17 mouse cellular contexts compared by ENCODE assay signal in genomic region chr14:121359015-121359414, GRCm38 (mm10). TPM values are rescaled to one million over a fixed set of nuclear protein-coding genes. Genes with fewer than 3 reads are reported as not detected.
DNase-seq lines count a peak whose midpoint lies in the region; ATAC-seq and TF ChIP-seq lines count a peak whose summit lies in the region.
"Had no signal": no experiment of that assay in that cellular context is flagged by ENCODE, and none has a peak within 500 bp of the region (broad histone marks: within the 10 kb centered on the region; RNA-seq: fewer than 3 reads in every experiment).

No protein-coding gene starts in this region.

- no peak overlapping the region for H3K4me3 ChIP-seq in embryonic facial prominence, embryonic 14.5 days (ENCODE audit: low read depth, low read length)
- H3K4me3 ChIP-seq in embryonic facial prominence, embryonic 10.5 days = no peak overlapping the region
- H3K4me3 ChIP-seq in kidney, embryonic 15.5 days (replicated peaks) = no peak overlapping the region
- H3K4me3 ChIP-seq in liver, postnatal 0 days (ENCODE audit: low read depth, low read length) = no peak overlapping the region
- H3K4me3 ChIP-seq: hindbrain, embryonic 15.5 days had no signal

- no peak overlapping the region for H3K27ac ChIP-seq in embryonic facial prominence, embryonic 14.5 days (replicated peaks; ENCODE audit: low read depth, low read length)
- H3K27ac ChIP-seq in embryonic facial prominence, embryonic 10.5 days (replicated peaks) = no peak overlapping the region
- H3K27ac ChIP-seq in kidney, embryonic 15.5 days = peak overlapping the region; percentile 46; the same call in 1 of the 2 replicates
- peak overlapping the region; percentile 53; the same call in 1 of the 2 replicates for H3K27ac ChIP-seq in liver, postnatal 0 days (ENCODE audit: low read depth)
- H3K27ac ChIP-seq: hindbrain, embryonic 15.5 days had no signal

- peak; percentile 45 for DNase-seq in embryonic facial prominence, embryonic 14.5 days (ENCODE audit: low spot score)
- DNase-seq in embryonic facial prominence, embryonic 10.5 days (ENCODE audit: low spot score) = no peak
- DNase-seq in kidney, postnatal 14 days = no peak
- DNase-seq in ZHBTc4 (ENCODE audit: low read depth, low spot score) = peak; percentile 32
- no peak for DNase-seq in liver, postnatal 0 days
- no peak for DNase-seq in frontal cortex, postnatal 25 days (ENCODE audit: low spot score in 2 of 2)
- DNase-seq in ovary, adult 18-20 months (ENCODE audit: low spot score) = no peak
- DNase-seq: adrenal gland, postnatal 10 days; cerebellum, adult 2 months; gastrocnemius, postnatal 25 days; heart, postnatal 14 days; lung, postnatal 4 days; midbrain, embryonic 14.5 days; right cerebral cortex, postnatal 25 days; thymus, adult 2 months had no signal

- H3K27me3 ChIP-seq in embryonic facial prominence, embryonic 14.5 days (replicated peaks; ENCODE audit: control insufficient read depth, insufficient read depth, low read length) = no peaks in the 10 kb centered on the region
- H3K27me3 ChIP-seq in embryonic facial prominence, embryonic 10.5 days (replicated peaks; ENCODE audit: low read depth, poor library complexity, severe bottlenecking) = no peaks in the 10 kb centered on the region
- H3K27me3 ChIP-seq in kidney, embryonic 15.5 days = no peaks in the 10 kb centered on the region
- H3K27me3 ChIP-seq in liver, postnatal 0 days (ENCODE audit: insufficient read depth, low read length) = no peaks in the 10 kb centered on the region
- H3K27me3 ChIP-seq: hindbrain, embryonic 15.5 days had no signal

- H3K4me2 ChIP-seq in embryonic facial prominence, embryonic 14.5 days (ENCODE audit: low read depth, low read length) = no peak overlapping the region
- H3K4me2 ChIP-seq in kidney, embryonic 15.5 days = no peak overlapping the region
- peak overlapping the region; percentile 13 for H3K4me2 ChIP-seq in liver, postnatal 0 days (ENCODE audit: low read depth, low read length)
- H3K4me2 ChIP-seq: hindbrain, embryonic 15.5 days had no signal

- no peak for ATAC-seq in embryonic facial prominence, embryonic 14.5 days (ENCODE audit: low read depth)
- ATAC-seq in kidney, embryonic 15.5 days (replicated peaks; ENCODE audit: low FRiP score) = 0 out of 2 replicates have a peak, but pooled peaks have one; percentile 12
- peak; percentile 17; the same call in 1 of the 2 replicates for ATAC-seq in liver, postnatal 0 days

- TF ChIP-seq EP300 in liver, postnatal 0 days (IDR thresholded peaks at IDR 0.05; ENCODE audit: low read depth) = no peak

- H3K9ac ChIP-seq in embryonic facial prominence, embryonic 14.5 days (ENCODE audit: low read depth, low read length) = no peak overlapping the region
- H3K9ac ChIP-seq in kidney, embryonic 15.5 days = no peak overlapping the region
- no peak overlapping the region for H3K9ac ChIP-seq in liver, postnatal 0 days (replicated peaks)
- H3K9ac ChIP-seq: hindbrain, embryonic 15.5 days had no signal

- H3K9me3 ChIP-seq in embryonic facial prominence, embryonic 14.5 days (ENCODE audit: control insufficient read depth, low read length) = no peaks in the 10 kb centered on the region
- no peaks in the 10 kb centered on the region; the same call in 1 of the 2 replicates for H3K9me3 ChIP-seq in embryonic facial prominence, embryonic 10.5 days
- no peaks in the 10 kb centered on the region for H3K9me3 ChIP-seq in kidney, embryonic 15.5 days (replicated peaks)
- H3K9me3 ChIP-seq in liver, postnatal 0 days (ENCODE audit: low read length) = no peaks in the 10 kb centered on the region
- H3K9me3 ChIP-seq: hindbrain, embryonic 15.5 days had no signal

- H3K36me3 ChIP-seq in embryonic facial prominence, embryonic 14.5 days (ENCODE audit: control insufficient read depth, insufficient read depth, low read length) = no peaks in the 10 kb centered on the region
- peaks cover 35% of the 10 kb centered on the region for H3K36me3 ChIP-seq in embryonic facial prominence, embryonic 10.5 days (replicated peaks)
- H3K36me3 ChIP-seq in kidney, embryonic 15.5 days = peaks cover 5% of the 10 kb centered on the region; the same call in 1 of the 2 replicates
- peaks cover 19% of the 10 kb centered on the region for H3K36me3 ChIP-seq in liver, postnatal 0 days (replicated peaks; ENCODE audit: insufficient read depth, low read length)
- H3K36me3 ChIP-seq: hindbrain, embryonic 15.5 days had no signal

- 32% methylated on average over 3 of the region's 3 CpGs for WGBS in embryonic facial prominence, embryonic 14.5 days
- WGBS in embryonic facial prominence, embryonic 10.5 days = 40% methylated on average over 3 of the region's 3 CpGs
- 27% methylated on average over 3 of the region's 3 CpGs for WGBS in kidney, embryonic 15.5 days
- WGBS in liver, postnatal 0 days (ENCODE audit: insufficient replicate concordance) = 28% methylated on average over 3 of the region's 3 CpGs

- TF ChIP-seq CTCF in liver, postnatal 0 days (IDR thresholded peaks at IDR 0.05; ENCODE audit: low read depth) = no peak

- H3K4me1 ChIP-seq in embryonic facial prominence, embryonic 14.5 days (ENCODE audit: control insufficient read depth, insufficient read depth, low read length) = peaks cover 41% of the 10 kb centered on the region
- peaks cover 56% of the 10 kb centered on the region for H3K4me1 ChIP-seq in embryonic facial prominence, embryonic 10.5 days
- peaks cover 84% of the 10 kb centered on the region for H3K4me1 ChIP-seq in kidney, embryonic 15.5 days
- peaks cover 92% of the 10 kb centered on the region for H3K4me1 ChIP-seq in liver, postnatal 0 days (ENCODE audit: insufficient read depth)

RNA-seq across cellular contexts. Expression of gene Stk24, which starts 20.8 kb away (rescaled TPM):
- 38.9 and 46.0 TPM in 2 replicates for polyA plus RNA-seq in embryonic facial prominence, embryonic 14.5 days (2014; fragmentation: Nextera tagmentation; extraction: Ambion mirVana)
- polyA plus RNA-seq in embryonic facial prominence, embryonic 10.5 days (2016; fragmentation: Nextera tagmentation; extraction: Ambion mirVana) = 39.9 and 43.0 TPM in 2 replicates
- polyA plus RNA-seq in kidney, embryonic 15.5 days (2015; fragmentation: Nextera tagmentation; extraction: Ambion mirVana) = 37.9 and 39.3 TPM in 2 replicates
- 19.3 and 20.4 TPM in 2 replicates for polyA plus RNA-seq in liver, postnatal 0 days (2015; fragmentation: Nextera tagmentation; extraction: Ambion mirVana)

Comparison
In these comparisons a context has a peak if more than half of its experiments do, and no peak if none do; other contexts are left out.
1. DNase-seq: peak in embryonic facial prominence, embryonic 14.5 days (single experiment) and ZHBTc4 (single experiment); none in embryonic facial prominence, embryonic 10.5 days (single experiment), kidney, postnatal 14 days (single experiment), liver, postnatal 0 days (single experiment), frontal cortex, postnatal 25 days (0 of 2) and ovary, adult 18-20 months (single experiment).
2. H3K27ac ChIP-seq: peak in kidney, embryonic 15.5 days (single experiment) and liver, postnatal 0 days (single experiment); none in embryonic facial prominence, embryonic 14.5 days (single experiment) and embryonic facial prominence, embryonic 10.5 days (single experiment).